Mouse (Mus musculus) MEL (cell line): Measurements from ENCODE around the gene Med13l. TPM values are rescaled to one million over a fixed set of nuclear protein-coding genes. Genes with fewer than 3 reads are reported as not detected.
A peak's percentile ranks its signal among the peaks of the same experiment; 100 is the strongest.

Experiments used
- DNase-seq: peaks from one replicate; pipeline ENCODE4 v3.0.0; 2011; ENCODE audit warnings: low read depth, low spot score
- H3K27ac ChIP-seq: 2 replicates; pipeline ENCODE4 v1.5.1; 2012; ENCODE audit warnings: low read depth, mild to moderate bottlenecking, control low read depth, low read length, moderate library complexity; ENCODE audit not compliant: control insufficient read depth
- H3K27me3 ChIP-seq, 2 experiments: fragments of 150-350 bp in 1 of 2; sonication (generic) in 1 of 2; 2 replicates each; pipeline ENCODE4 v1.6.1; 2012; ENCODE audit warnings: low read length in 2 of 2, mild to moderate bottlenecking in 2 of 2, improper control_type of control experiment in 1 of 2, moderate library complexity in 1 of 2; ENCODE audit not compliant: insufficient read depth in 2 of 2, control insufficient read depth in 1 of 2
- H3K36me3 ChIP-seq, 2 experiments: 2 replicates each; pipeline ENCODE4 v1.6.1; 2012 to 2014; ENCODE audit warnings: low read length in 2 of 2, improper control_type of control experiment in 1 of 2, inconsistent platforms in 1 of 2, mild to moderate bottlenecking in 1 of 2; ENCODE audit not compliant: insufficient read depth in 2 of 2, control insufficient read depth in 1 of 2
- H3K4me1 ChIP-seq, 2 experiments: fragments of 150-350 bp in 1 of 2; sonication (generic) in 1 of 2; 2 replicates each; pipeline ENCODE4 v1.6.1; 2012; ENCODE audit warnings: low read length in 2 of 2, improper control_type of control experiment in 1 of 2, mild to moderate bottlenecking in 1 of 2; ENCODE audit not compliant: insufficient read depth in 2 of 2, control insufficient read depth in 1 of 2
- H3K4me3 ChIP-seq, 2 experiments: fragments of 150-350 bp in 1 of 2; sonication (generic) in 1 of 2; 2 replicates each; pipeline ENCODE4 v1.5.1; 2012; ENCODE audit warnings: low read depth in 2 of 2, low read length in 2 of 2, mild to moderate bottlenecking in 2 of 2, moderate library complexity in 2 of 2, control low read depth in 1 of 2, improper control_type of control experiment in 1 of 2; ENCODE audit not compliant: control insufficient read depth in 1 of 2, insufficient read depth in 1 of 2
- H3K79me2 ChIP-seq: 2 replicates; pipeline ENCODE4 v1.6.1; 2012; ENCODE audit warnings: mild to moderate bottlenecking, low read length, moderate library complexity; ENCODE audit not compliant: control insufficient read depth, poor library complexity, insufficient read depth
- H3K9ac ChIP-seq: 2 replicates; pipeline ENCODE4 v1.6.1; 2012; ENCODE audit warnings: low read depth, mild to moderate bottlenecking, control low read depth, low read length, moderate library complexity; ENCODE audit not compliant: control insufficient read depth, poor library complexity, severe bottlenecking
- H3K9me3 ChIP-seq: fragments of 150-350 bp; sonication (generic); replicated peaks from 2 replicates; pipeline ENCODE4 v1.6.1; 2012; ENCODE audit warnings: mild to moderate bottlenecking, low read length, improper control_type of control experiment, moderate library complexity; ENCODE audit not compliant: insufficient read depth
- BHLHE40 ChIP-seq: IDR thresholded peaks from 2 replicates; pipeline ENCODE4 v1.6.1; 2012; ENCODE audit warnings: low read depth, mild to moderate bottlenecking, inconsistent platforms, low read length, improper control_type of control experiment, borderline replicate concordance
- CHD2 ChIP-seq: IDR thresholded peaks from 2 replicates; pipeline ENCODE4 v1.6.1; 2011; ENCODE audit warnings: low read length, improper control_type of control experiment
- CTCF ChIP-seq, 3 experiments: IDR thresholded peaks in 2 of 3; conservative IDR thresholded peaks in 1 of 3; 2 replicates each; pipeline ENCODE4 v1.5.1; 2011 to 2012; ENCODE audit warnings: low read length in 3 of 3, low read depth in 2 of 3, mild to moderate bottlenecking in 2 of 3, improper control_type of control experiment in 1 of 3, inconsistent platforms in 1 of 3, mixed read lengths in 1 of 3, moderate library complexity in 1 of 3; ENCODE audit not compliant: control insufficient read depth in 1 of 3, insufficient read depth in 1 of 3, poor library complexity in 1 of 3, severe bottlenecking in 1 of 3
- EP300 ChIP-seq, 2 experiments: IDR thresholded peaks; 2 replicates each; pipeline ENCODE4 v1.6.1; 2011; ENCODE audit warnings: improper control_type of control experiment in 2 of 2, low read length in 2 of 2, low read depth in 1 of 2, mild to moderate bottlenecking in 1 of 2
- ETS1 ChIP-seq: IDR thresholded peaks from 2 replicates; pipeline ENCODE4 v1.6.1; 2012; ENCODE audit warnings: low read depth, mild to moderate bottlenecking, inconsistent platforms, low read length, improper control_type of control experiment, moderate library complexity
- GABPA ChIP-seq: IDR thresholded peaks from 2 replicates; pipeline ENCODE4 v1.6.1; 2012; ENCODE audit warnings: low read depth, mild to moderate bottlenecking, inconsistent platforms, low read length, improper control_type of control experiment, moderate library complexity
- GATA1 ChIP-seq: IDR thresholded peaks from 2 replicates; pipeline ENCODE4 v1.6.1; 2011; ENCODE audit warnings: low read depth, low read length, improper control_type of control experiment
- HCFC1 ChIP-seq: IDR thresholded peaks from 2 replicates; pipeline ENCODE4 v1.6.1; 2012; ENCODE audit warnings: low read depth, mild to moderate bottlenecking, inconsistent platforms, low read length, improper control_type of control experiment, moderate library complexity
- JUND ChIP-seq: IDR thresholded peaks from 2 replicates; pipeline ENCODE4 v1.6.1; 2011; ENCODE audit warnings: low read depth, mild to moderate bottlenecking, improper control_type of control experiment, low read length
- MAFK ChIP-seq: IDR thresholded peaks from 2 replicates; pipeline ENCODE4 v1.6.1; 2011; ENCODE audit warnings: low read depth, mild to moderate bottlenecking, low read length, improper control_type of control experiment, borderline replicate concordance
- MAX ChIP-seq: IDR thresholded peaks from 2 replicates; pipeline ENCODE4 v1.6.1; 2011; ENCODE audit warnings: low read length, improper control_type of control experiment
- MAZ ChIP-seq: IDR thresholded peaks from 2 replicates; pipeline ENCODE4 v1.6.1; 2012; ENCODE audit warnings: low read depth, mild to moderate bottlenecking, inconsistent platforms, low read length, improper control_type of control experiment
- NELFE ChIP-seq: IDR thresholded peaks from 2 replicates; pipeline ENCODE4 v1.6.1; 2011; ENCODE audit warnings: low read depth, low read length, improper control_type of control experiment
- NRF1 ChIP-seq: IDR thresholded peaks from 2 replicates; pipeline ENCODE4 v1.6.1; 2014; ENCODE audit warnings: low read depth, mild to moderate bottlenecking, inconsistent platforms, low read length, improper control_type of control experiment, moderate library complexity; ENCODE audit not compliant: poor library complexity, insufficient read depth, severe bottlenecking
- POLR2A ChIP-seq, 2 experiments: IDR thresholded peaks; 2 replicates each; pipeline ENCODE4 v1.6.1; 2011 to 2012; ENCODE audit warnings: low read length in 2 of 2, mild to moderate bottlenecking in 2 of 2, control low read depth in 1 of 2, improper control_type of control experiment in 1 of 2, low read depth in 1 of 2, moderate library complexity in 1 of 2; ENCODE audit not compliant: control insufficient read depth in 1 of 2, insufficient read depth in 1 of 2, poor library complexity in 1 of 2
- SIN3A ChIP-seq: IDR thresholded peaks from 2 replicates; pipeline ENCODE4 v1.6.1; 2012; ENCODE audit warnings: low read length, improper control_type of control experiment, inconsistent platforms
- SMC3 ChIP-seq: IDR thresholded peaks from 2 replicates; pipeline ENCODE4 v1.6.1; 2011; ENCODE audit warnings: low read depth, low read length, improper control_type of control experiment
- TAL1 ChIP-seq: IDR thresholded peaks from 2 replicates; pipeline ENCODE4 v1.6.1; 2012; ENCODE audit warnings: mild to moderate bottlenecking, inconsistent platforms, low read length, moderate library complexity, mixed read lengths
- TBP ChIP-seq: IDR thresholded peaks from 2 replicates; pipeline ENCODE4 v1.8.0; 2011; ENCODE audit warnings: low read depth, low read length, improper control_type of control experiment
- TCF12 ChIP-seq: IDR thresholded peaks from 2 replicates; pipeline ENCODE4 v1.6.1; 2014; ENCODE audit warnings: low read depth, mild to moderate bottlenecking, inconsistent platforms, low read length, improper control_type of control experiment, moderate library complexity
- USF1 ChIP-seq: IDR thresholded peaks from 2 replicates; pipeline ENCODE4 v1.6.1; 2014; ENCODE audit warnings: low read depth, mild to moderate bottlenecking, inconsistent platforms, low read length, improper control_type of control experiment, moderate library complexity
- USF2 ChIP-seq, 2 experiments: IDR thresholded peaks; 2 replicates each; pipeline ENCODE4 v1.6.1; 2011 to 2012; ENCODE audit warnings: improper control_type of control experiment in 2 of 2, low read length in 2 of 2, borderline replicate concordance in 1 of 2, inconsistent platforms in 1 of 2, low read depth in 1 of 2, mild to moderate bottlenecking in 1 of 2; ENCODE audit not compliant: insufficient read depth in 1 of 2
- ZKSCAN1 ChIP-seq: IDR thresholded peaks from 2 replicates; pipeline ENCODE4 v1.6.1; 2012; ENCODE audit warnings: low read depth, mild to moderate bottlenecking, inconsistent platforms, low read length, improper control_type of control experiment, moderate library complexity
- ZMIZ1 ChIP-seq: IDR thresholded peaks from 2 replicates; pipeline ENCODE4 v1.6.1; 2012; ENCODE audit warnings: low read depth, mild to moderate bottlenecking, inconsistent platforms, low read length, improper control_type of control experiment, moderate library complexity
- ZNF384 ChIP-seq: IDR thresholded peaks from 2 replicates; pipeline ENCODE4 v1.6.1; 2012; ENCODE audit warnings: low read depth, mild to moderate bottlenecking, inconsistent platforms, low read length, improper control_type of control experiment
- polyA plus RNA-seq, 2 experiments: library from polyadenylated mRNA; stranded (reverse) in 1 of 2; unstranded in 1 of 2; fragments of >175 nt in 1 of 2; fragments of >200 nt in 1 of 2; gene quantifications; 2 replicates each; pipeline versions ENCODE4 v1.2.1 to v1.2.4; 2012; ENCODE audit warnings: low replicate concordance in 2 of 2, low read depth in 1 of 2; ENCODE audit not compliant: insufficient read length in 2 of 2, insufficient read depth in 1 of 2, missing spikeins in 1 of 2
- total RNA-seq: library from RNA; depleted of rRNA; stranded (reverse); fragments of 300-350 nt; gene quantifications from 2 replicates; pipeline ENCODE4 v1.2.3, GENCODE M21; 2012

The Med13l gene
- total and polyA plus RNA-seq, 3 experiments = 13.4 to 16.1 TPM; not detected in 1

GRCm38 (mm10) chr5:118559584-118560384 lies 695 bp upstream of the Med13l start:
- Histone ChIP-seq H3K9me3 (no peaks in the 10 kb centered on the region), H3K36me3 (peaks cover 0 to 34% of the 10 kb centered on the region in 2 experiments; a peak in 2 of 4 replicates), H3K4me1 (peaks cover 14 to 34% of the 10 kb centered on the region in 2 experiments), H3K79me2 (peaks cover 45% of the 10 kb centered on the region), H3K27me3 (no peaks in the 10 kb centered on the region), H3K27ac (peak overlapping the region; percentile 62), H3K4me3 (peak overlapping the region; percentile 77 to 91), H3K9ac (peak overlapping the region; percentile 94)
- no peak for TF ChIP-seq TBP
- TF ChIP-seq MAX = no peak
- no peak for TF ChIP-seq NRF1
- TF ChIP-seq MAFK = no peak
- TF ChIP-seq ZMIZ1 = no peak
- peak; percentile 43; the same call in 1 of the 2 replicates for TF ChIP-seq NELFE
- peak; percentile 52; the same call in 1 of the 2 replicates for TF ChIP-seq MAZ
- no peak for TF ChIP-seq EP300 (IDR thresholded peaks at IDR 0.05; ENCODE audit: low read depth in 1 of 2, low read length in 2 of 2)
- 0 out of 2 replicates have a peak, but pooled peaks have one; percentile 31 for TF ChIP-seq BHLHE40
- peak; percentile 53 to 88; a peak in 3 of 4 replicates for TF ChIP-seq POLR2A (IDR thresholded peaks at IDR 0.05; ENCODE audit: control insufficient read depth in 1 of 2, insufficient read depth in 1 of 2, low read depth in 1 of 2, low read length in 2 of 2, poor library complexity in 1 of 2)
- TF ChIP-seq ZKSCAN1 = no peak
- no peak for TF ChIP-seq SIN3A
- TF ChIP-seq CTCF (IDR thresholded peaks at IDR 0.05 in 2 of 3, conservative IDR thresholded peaks at IDR 0.05 in 1 of 3; ENCODE audit: control insufficient read depth in 1 of 3, insufficient read depth in 1 of 3, low read depth in 2 of 3, low read length in 3 of 3, poor library complexity in 1 of 3, severe bottlenecking in 1 of 3) = peak in 1 of 3 experiments; percentile 46; a peak in 2 of 6 replicates
- no peak; the same call in 1 of the 2 replicates for TF ChIP-seq SMC3
- no peak for TF ChIP-seq GABPA
- peak; percentile 90 for TF ChIP-seq USF1
- no peak for TF ChIP-seq ZNF384
- no peak for TF ChIP-seq TAL1
- TF ChIP-seq JUND = no peak
- no peak for TF ChIP-seq TCF12
- TF ChIP-seq GATA1 = no peak
- no peak for TF ChIP-seq CHD2
- peak; percentile 29; the same call in 1 of the 2 replicates for TF ChIP-seq HCFC1
- TF ChIP-seq ETS1 = 0 out of 2 replicates have a peak, but pooled peaks have one; percentile 27
- peak in 1 of 2 experiments; percentile 69; a peak in 1 of 4 replicates for TF ChIP-seq USF2 (IDR thresholded peaks at IDR 0.05; ENCODE audit: borderline replicate concordance in 1 of 2, insufficient read depth in 1 of 2, low read depth in 1 of 2, low read length in 2 of 2)
- DNase-seq = peak; percentile 80
